Comparison of ENCODE assay signal across 24 mouse cellular contexts in genomic region chr16:58638016-58638415, GRCm38 (mm10). TPM values are rescaled to one million over a fixed set of nuclear protein-coding genes. Genes with fewer than 3 reads are reported as not detected.
"Had no signal": no experiment of that assay in that cellular context is flagged by ENCODE, and none has a peak within 500 bp of the region (broad histone marks: within the 10 kb centered on the region; RNA-seq: fewer than 3 reads in every experiment).

No protein-coding gene starts in this region.

- H3K9me3 ChIP-seq: limb, embryonic 10.5 days; lung, embryonic 15.5 days; midbrain, embryonic 13.5 days; neural tube, embryonic 15.5 days had no signal

- H3K9ac ChIP-seq: lung, embryonic 15.5 days; midbrain, embryonic 13.5 days; neural tube, embryonic 15.5 days had no signal

- H3K36me3 ChIP-seq: limb, embryonic 10.5 days; lung, embryonic 15.5 days; midbrain, embryonic 13.5 days; neural tube, embryonic 15.5 days had no signal

- DNase-seq: kidney, adult 11 months; kidney, postnatal 10 days; lung, postnatal 14 days; right cerebral cortex, postnatal 4 days; spleen, adult 18-20 months; thymus, adult 18-20 months; thymus, postnatal 14 days had no signal

- H3K27ac ChIP-seq: left cerebral cortex, adult 2 months; limb, embryonic 10.5 days; lung, embryonic 15.5 days; macrophage; midbrain, embryonic 13.5 days; neural tube, embryonic 15.5 days had no signal

- H3K27me3 ChIP-seq: lung, embryonic 15.5 days; midbrain, embryonic 13.5 days; neural tube, embryonic 15.5 days had no signal

- H3K4me1 ChIP-seq: lung, embryonic 15.5 days; midbrain, embryonic 13.5 days; neural tube, embryonic 15.5 days had no signal

- ATAC-seq: midbrain, embryonic 13.5 days had no signal

- H3K4me2 ChIP-seq: lung, embryonic 15.5 days; midbrain, embryonic 13.5 days; neural tube, embryonic 15.5 days had no signal

- H3K4me3 ChIP-seq: left cerebral cortex, adult 2 months; limb, embryonic 10.5 days; lung, embryonic 15.5 days; midbrain, embryonic 13.5 days; neural tube, embryonic 15.5 days had no signal

RNA-seq across cellular contexts. Expression of gene E330017A01Rik, which starts 0.5 kb away (rescaled TPM):
- total RNA-seq: layer of hippocampus, postnatal 25 days; left cerebral cortex, adult 2 months; left cerebral cortex, postnatal 14 days; midbrain, postnatal 0 days had no signal
- polyA plus RNA-seq: intestine, embryonic 14.5 days; large intestine, adult 2 months; limb, embryonic 10.5 days; limb, embryonic 14.5 days; liver, embryonic 16.5 days; lung, embryonic 15.5 days; macrophage; midbrain, embryonic 13.5 days; neural tube, embryonic 11.5 days; neural tube, embryonic 15.5 days; stomach, embryonic 14.5 days; urinary bladder, adult 2 months had no signal

RNA-seq across cellular contexts. Expression of gene Gm813, which starts 21.2 kb away (rescaled TPM):
- total RNA-seq: layer of hippocampus, postnatal 25 days; left cerebral cortex, adult 2 months; left cerebral cortex, postnatal 14 days; midbrain, postnatal 0 days had no signal
- polyA plus RNA-seq: intestine, embryonic 14.5 days; kidney, embryonic 14.5 days; large intestine, adult 2 months; limb, embryonic 10.5 days; limb, embryonic 14.5 days; liver, embryonic 16.5 days; lung, embryonic 15.5 days; macrophage; midbrain, embryonic 13.5 days; midbrain, postnatal 0 days; neural tube, embryonic 11.5 days; neural tube, embryonic 15.5 days; stomach, embryonic 14.5 days; urinary bladder, adult 2 months had no signal
